Mouse (Mus musculus) liver, postnatal 0 days (tissue): ENCODE data around the gene Spaca9.

Experiments used
- CTCF ChIP-seq: sonication (generic); IDR thresholded peaks from 2 replicates; pipeline ENCODE4 v1.5.1; 2016; ENCODE audit warnings: antibody characterized with exemption, low read depth
- EP300 ChIP-seq: IDR thresholded peaks from 2 replicates; pipeline ENCODE4 v1.6.1; 2016; ENCODE audit warnings: antibody characterized with exemption, low read depth, mild to moderate bottlenecking

- TF ChIP-seq CTCF (no peak), EP300 (no peak)
Measured at GRCm38 (mm10) chr2:28681718-28682117, 17.8 kb downstream of the Spaca9 start.
